Mouse (Mus musculus): ENCODE measurements at regions not wholly inside any gene's neighbourhood (a gene's known extent, or its start where the extent isn't known, plus 50 kb on each side); places are given as distances from the start of the nearest gene placed in this dataset.
"Not testable (repeated sequence)": the region's sequence is repeated elsewhere in the genome, so short reads cannot be mapped to it uniquely, and the experiment has no call there.

GRCm38 (mm10) chr2:11067384-11067783, 104.5 kb upstream of the Prkcq start:
- H3K9ac ChIP-seq (ENCODE audit: low read depth, low read length, severe bottlenecking): no peak overlapping the region
- no peaks in the 10 kb centered on the region for H3K27me3 ChIP-seq (ENCODE audit: control insufficient read depth, insufficient read depth, low read length)
- no peak overlapping the region for H3K4me3 ChIP-seq (replicated peaks; ENCODE audit: low read length)
- no peak for TF ChIP-seq POLR2A (IDR thresholded peaks at IDR 0.05; ENCODE audit: borderline replicate concordance, extremely low read depth, insufficient read depth, insufficient read length)
- no peaks in the 10 kb centered on the region for H3K36me3 ChIP-seq (ENCODE audit: control insufficient read depth, insufficient read depth, low read length)
- H3K4me1 ChIP-seq (ENCODE audit: control insufficient read depth, insufficient read depth, low read length): no peaks in the 10 kb centered on the region
- no peak overlapping the region for H3K4me2 ChIP-seq (replicated peaks; ENCODE audit: low read depth, low read length, severe bottlenecking)
- DNase-seq (ENCODE audit: low spot score): no peak
- 79% methylated on average over 4 of the region's 4 CpGs for WGBS
- ATAC-seq (ENCODE audit: low FRiP score, low read depth): no peak
- no peaks in the 10 kb centered on the region for H3K9me3 ChIP-seq (ENCODE audit: control insufficient read depth, low read length)
- no peak overlapping the region for H3K27ac ChIP-seq (replicated peaks; ENCODE audit: low read depth, low read length)

- H3K4me3 ChIP-seq (replicated peaks; ENCODE audit: low read length): no peak overlapping the region
- no peaks in the 10 kb centered on the region for H3K9me3 ChIP-seq (ENCODE audit: control insufficient read depth, low read length)
- H3K4me1 ChIP-seq (ENCODE audit: control insufficient read depth, insufficient read depth, low read length): no peaks in the 10 kb centered on the region
- H3K36me3 ChIP-seq (ENCODE audit: control insufficient read depth, insufficient read depth, low read length): no peaks in the 10 kb centered on the region
- ATAC-seq (ENCODE audit: low FRiP score, low read depth) (no peak), DNase-seq (ENCODE audit: low spot score) (no peak)
- 84% methylated on average over 3 of the region's 3 CpGs for WGBS
- no peak overlapping the region for H3K27ac ChIP-seq (replicated peaks; ENCODE audit: low read depth, low read length)
- no peak overlapping the region for H3K4me2 ChIP-seq (replicated peaks; ENCODE audit: low read depth, low read length, severe bottlenecking)
- no peak for TF ChIP-seq POLR2A (IDR thresholded peaks at IDR 0.05; ENCODE audit: borderline replicate concordance, extremely low read depth, insufficient read depth, insufficient read length)
- no peak overlapping the region for H3K9ac ChIP-seq (ENCODE audit: low read depth, low read length, severe bottlenecking)
- no peaks in the 10 kb centered on the region for H3K27me3 ChIP-seq (ENCODE audit: control insufficient read depth, insufficient read depth, low read length)
These were observed 88.4 kb upstream of the Prkcq start for GRCm38 (mm10) chr2:11083536-11083935.

GRCm38 (mm10) chr2:11086996-11087395, 84.9 kb upstream of the Prkcq start:
- Histone ChIP-seq H3K36me3 (ENCODE audit: control insufficient read depth, insufficient read depth, low read length) (no peaks in the 10 kb centered on the region), H3K4me2 (replicated peaks; ENCODE audit: low read depth, low read length, severe bottlenecking) (no peak overlapping the region), H3K27ac (replicated peaks; ENCODE audit: low read depth, low read length) (no peak overlapping the region), H3K9me3 (ENCODE audit: control insufficient read depth, low read length) (no peaks in the 10 kb centered on the region), H3K9ac (ENCODE audit: low read depth, low read length, severe bottlenecking) (no peak overlapping the region), H3K27me3 (ENCODE audit: control insufficient read depth, insufficient read depth, low read length) (no peaks in the 10 kb centered on the region), H3K4me3 (replicated peaks; ENCODE audit: low read length) (no peak overlapping the region), H3K4me1 (ENCODE audit: control insufficient read depth, insufficient read depth, low read length) (no peaks in the 10 kb centered on the region)
- DNase-seq (ENCODE audit: low spot score): peak; percentile 35
- ATAC-seq (ENCODE audit: low FRiP score, low read depth): no peak
- no peak for TF ChIP-seq POLR2A (IDR thresholded peaks at IDR 0.05; ENCODE audit: borderline replicate concordance, extremely low read depth, insufficient read depth, insufficient read length)
- 41% methylated on average over 1 of the region's 1 CpGs for WGBS

- DNase-seq (ENCODE audit: low spot score); H3K27me3 ChIP-seq (ENCODE audit: control insufficient read depth, insufficient read depth, low read length); H3K9me3 ChIP-seq (ENCODE audit: control insufficient read depth, low read length); H3K27ac ChIP-seq (replicated peaks; ENCODE audit: low read depth, low read length); H3K36me3 ChIP-seq (ENCODE audit: control insufficient read depth, insufficient read depth, low read length); H3K9ac ChIP-seq (ENCODE audit: low read depth, low read length, severe bottlenecking); H3K4me1 ChIP-seq (ENCODE audit: control insufficient read depth, insufficient read depth, low read length): not testable (repeated sequence)
- Histone ChIP-seq H3K4me3 (replicated peaks; ENCODE audit: low read length) (peak overlapping the region; percentile 27), H3K4me2 (replicated peaks; ENCODE audit: low read depth, low read length, severe bottlenecking) (peak overlapping the region; percentile 43)
- 38% methylated on average over 30 of the region's 34 CpGs for WGBS
- peak; percentile 63; the same call in 1 of the 2 replicates for ATAC-seq (ENCODE audit: low FRiP score, low read depth)
These were observed 71.9 kb upstream of the Prkcq start for GRCm38 (mm10) chr2:11099834-11100622.

GRCm38 (mm10) chr2:11113191-11113590, 58.7 kb upstream of the Prkcq start:
- no peak overlapping the region for H3K9ac ChIP-seq (ENCODE audit: low read depth, low read length, severe bottlenecking)
- no peak overlapping the region for H3K27ac ChIP-seq (replicated peaks; ENCODE audit: low read depth, low read length)
- H3K4me2 ChIP-seq (replicated peaks; ENCODE audit: low read depth, low read length, severe bottlenecking): no peak overlapping the region
- H3K9me3 ChIP-seq (ENCODE audit: control insufficient read depth, low read length): no peaks in the 10 kb centered on the region
- DNase-seq (ENCODE audit: low spot score): peak; percentile 55
- H3K36me3 ChIP-seq (ENCODE audit: control insufficient read depth, insufficient read depth, low read length): no peaks in the 10 kb centered on the region
- H3K4me3 ChIP-seq (replicated peaks; ENCODE audit: low read length): no peak overlapping the region
- TF ChIP-seq POLR2A (IDR thresholded peaks at IDR 0.05; ENCODE audit: borderline replicate concordance, extremely low read depth, insufficient read depth, insufficient read length): no peak
- no peaks in the 10 kb centered on the region for H3K27me3 ChIP-seq (ENCODE audit: control insufficient read depth, insufficient read depth, low read length)
- 40% methylated on average over 8 of the region's 8 CpGs for WGBS
- no peak for ATAC-seq (ENCODE audit: low FRiP score, low read depth)
- H3K4me1 ChIP-seq (ENCODE audit: control insufficient read depth, insufficient read depth, low read length): no peaks in the 10 kb centered on the region
